Mouse (Mus musculus): ENCODE results near the gene Stk38.
"Not testable (repeated sequence)": the region's sequence is repeated elsewhere in the genome, so short reads cannot be mapped to it uniquely, and the experiment has no call there.

The Stk38 gene

DNA sequence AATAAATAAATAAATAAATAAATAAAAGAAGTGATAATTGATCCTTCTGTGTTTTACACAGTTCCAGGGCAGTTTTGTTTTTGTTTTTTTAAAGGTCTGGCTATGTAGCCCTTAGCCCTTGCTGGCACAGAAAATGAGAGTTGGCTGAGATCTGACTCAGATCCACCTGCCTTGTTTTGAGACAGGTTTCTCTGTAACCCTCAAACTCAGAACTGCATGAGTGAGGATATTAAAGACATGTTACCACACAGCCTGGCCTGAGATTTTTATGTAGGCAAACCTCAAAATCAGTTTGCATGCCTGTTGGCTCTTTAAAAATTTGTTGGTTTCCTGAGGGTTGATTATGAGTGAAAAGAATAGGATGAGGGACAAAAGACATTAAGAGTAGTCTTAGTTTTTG, 27.7 kb upstream of the Stk38 start:
- DNase-seq (ENCODE audit: low spot score), result no peak

DNA sequence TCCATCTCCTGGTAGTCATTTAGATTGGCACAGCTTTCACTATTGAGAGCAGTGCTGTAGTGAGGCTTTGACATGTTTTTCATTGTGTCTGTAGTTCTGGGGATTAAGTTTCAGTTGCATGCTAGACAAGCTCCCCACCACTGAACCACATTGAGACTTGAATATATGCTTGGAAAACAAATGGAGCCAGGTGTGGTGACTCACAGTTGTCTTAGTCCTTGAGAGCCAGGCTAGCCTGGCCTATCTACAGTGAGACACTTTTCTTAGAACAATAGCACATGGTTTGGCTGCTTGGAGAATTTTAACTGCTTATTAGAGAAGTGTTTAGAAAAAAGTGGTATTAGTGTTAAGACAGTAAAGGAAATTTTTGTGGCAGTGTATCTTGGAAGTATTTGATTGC, 26.5 kb upstream of the Stk38 start:
- DNase-seq (ENCODE audit: low spot score), result peak; percentile 57

DNA sequence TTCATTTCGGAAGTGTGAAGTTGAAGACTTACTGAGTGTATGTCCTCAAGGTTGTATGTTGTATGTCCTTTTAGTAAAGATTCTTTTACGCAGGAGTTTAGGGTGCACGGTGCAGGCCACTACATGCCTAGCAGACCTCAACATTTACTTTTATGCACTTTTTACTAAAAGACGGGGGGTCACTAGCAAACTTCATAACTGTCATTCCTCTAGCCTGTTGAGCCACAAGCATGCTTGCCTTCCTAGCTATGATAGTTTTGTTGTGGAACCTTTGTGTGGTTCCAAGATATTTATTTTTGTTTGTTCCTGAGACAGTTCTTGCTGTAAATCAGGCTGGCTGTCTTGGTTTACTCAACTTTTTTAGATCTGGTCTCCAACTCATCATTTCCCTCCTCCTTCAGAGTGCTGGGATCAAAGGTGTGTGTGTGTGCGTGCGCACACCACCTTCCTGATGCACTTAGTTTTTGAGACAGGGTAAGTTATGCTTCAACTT, 25.8 kb upstream of the Stk38 start:
- DNase-seq (ENCODE audit: low spot score), result peak; percentile 34

DNA sequence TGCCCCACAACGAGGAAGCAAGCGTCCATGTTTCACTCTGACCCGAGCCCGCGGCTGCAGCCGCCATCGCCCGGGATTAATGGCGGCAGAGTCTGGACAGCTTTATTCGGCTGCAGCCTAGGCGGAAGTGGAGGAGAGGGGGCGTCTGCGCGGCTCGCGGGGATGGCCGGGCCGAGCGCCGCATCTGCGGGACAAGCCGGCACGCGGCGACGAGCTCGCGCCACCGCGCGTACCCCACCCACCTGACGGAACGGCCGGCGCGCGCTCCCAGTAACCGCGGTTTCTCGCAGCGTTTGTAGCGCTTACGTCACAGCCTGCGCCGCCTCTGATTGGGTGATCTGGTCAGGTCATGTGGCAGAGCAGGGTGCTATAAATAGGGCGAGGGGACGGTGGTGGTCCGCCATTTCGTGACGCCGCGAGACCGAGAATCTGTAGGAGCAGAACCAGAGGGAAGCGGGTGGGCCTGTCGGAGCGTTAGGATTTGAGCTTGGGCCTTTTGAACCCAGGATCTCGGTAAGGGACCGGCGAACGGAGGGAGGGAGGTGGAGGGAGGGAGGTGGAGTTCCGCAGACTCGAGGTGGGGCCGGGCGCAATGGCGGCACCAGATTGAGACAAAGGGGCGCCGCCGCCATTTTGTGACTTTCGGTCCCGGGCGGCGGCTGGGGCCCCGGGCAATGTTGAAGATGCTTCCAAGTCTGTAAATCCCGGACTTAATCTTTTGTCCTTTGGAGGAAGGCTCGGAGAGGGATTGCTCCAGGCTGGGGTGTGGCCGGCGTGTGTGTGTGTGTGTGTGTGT, 24.7 kb upstream of the Stk38 start, which contains the start of gene Srsf3:
TSS of gene Srsf3 (plus strand) at position 355 of the 796 bp plus-strand sequence.
- peak; percentile 99 for DNase-seq (ENCODE audit: low spot score)

DNA sequence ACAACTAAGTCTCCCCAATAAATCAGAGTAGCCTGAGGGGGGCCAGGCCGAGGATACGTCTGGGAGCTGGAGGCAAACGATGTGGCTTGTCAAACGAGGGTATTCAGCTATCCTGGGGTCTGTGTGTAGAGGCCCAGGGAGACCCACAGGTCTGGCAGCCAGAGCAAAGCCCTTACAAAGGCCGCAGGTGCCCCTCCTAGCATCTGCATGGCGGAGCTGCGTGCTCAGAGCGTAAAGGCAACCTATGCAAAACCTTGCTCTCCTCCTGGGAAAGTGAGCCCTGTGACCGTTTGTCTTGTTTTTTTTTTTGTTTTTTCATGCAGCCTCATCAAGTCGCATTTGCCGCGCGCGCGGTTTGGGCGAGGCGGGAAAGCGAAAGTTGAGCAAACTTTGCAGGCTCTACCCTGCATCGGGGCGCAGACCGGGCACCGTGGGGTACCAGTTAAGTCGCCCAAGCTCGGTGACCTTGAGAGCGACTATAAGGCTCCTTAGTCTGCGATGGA, 24.0 kb upstream of the Stk38 start:
- DNase-seq (ENCODE audit: low spot score), result peak; percentile 78

DNA sequence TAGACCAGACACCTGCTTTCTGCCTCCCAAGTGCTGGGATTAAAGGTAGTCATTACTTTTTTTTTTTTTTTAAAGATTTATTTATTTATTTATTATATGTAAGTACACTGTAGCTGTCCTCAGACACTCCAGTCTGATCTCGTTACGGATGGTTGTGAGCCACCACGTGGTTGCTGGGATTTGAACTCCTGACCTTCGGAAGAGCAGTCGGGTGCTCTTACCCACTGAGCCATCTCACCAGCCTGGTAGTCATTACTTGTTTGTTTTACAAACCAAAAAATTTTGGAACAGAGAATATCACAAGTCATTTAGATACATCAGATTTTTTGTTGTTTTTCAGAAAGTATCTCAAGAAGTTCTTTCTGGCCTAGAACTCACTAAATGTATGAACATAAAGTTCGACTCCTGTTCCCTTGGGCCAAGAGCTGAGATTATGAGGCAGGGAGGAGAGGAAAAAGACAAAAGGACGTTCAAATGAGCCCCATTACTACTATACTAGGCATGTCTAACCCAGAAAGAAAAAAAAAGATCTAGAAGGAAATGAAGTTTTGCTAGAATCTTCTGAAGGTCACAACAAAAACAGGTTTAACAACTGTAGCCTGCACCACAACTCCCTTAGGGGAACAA, 23.4 kb upstream of the Stk38 start:
- DNase-seq (ENCODE audit: low spot score), result not testable (repeated sequence)

DNA sequence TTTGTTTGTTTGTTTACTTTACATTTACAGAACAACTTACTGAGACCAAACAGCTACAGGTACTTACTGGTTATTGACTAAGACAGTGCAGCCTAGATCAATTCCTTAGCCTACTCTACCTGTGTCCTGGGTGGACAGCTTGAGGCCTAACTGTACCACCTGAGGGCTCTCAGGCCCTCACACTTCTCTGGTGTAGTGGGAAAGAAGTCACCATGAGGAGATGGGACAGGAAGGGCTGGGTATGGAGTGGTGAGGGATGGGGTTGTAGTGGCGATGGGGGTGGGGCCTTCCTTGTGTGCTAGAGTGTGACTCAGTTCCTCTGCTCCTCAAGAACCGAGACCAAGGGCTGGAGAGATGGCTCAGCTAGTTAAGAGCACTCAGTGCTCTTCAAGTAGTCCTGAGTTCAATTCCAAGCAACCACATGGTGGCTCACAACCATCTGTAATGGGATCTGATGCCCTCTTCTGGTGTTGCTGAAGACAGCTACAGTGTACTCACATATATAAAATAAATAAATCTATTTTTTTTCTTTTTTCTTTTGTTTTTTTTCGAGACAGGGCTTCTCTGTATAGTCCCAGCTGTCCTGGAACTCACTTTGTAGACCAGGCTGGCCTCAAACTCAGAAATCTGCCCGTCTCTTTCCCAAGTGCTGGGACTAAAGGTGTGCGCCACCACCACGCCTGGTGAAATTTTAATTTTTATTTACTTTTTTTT, 22.7 kb upstream of the Stk38 start:
- DNase-seq (ENCODE audit: low spot score), result no peak

DNA sequence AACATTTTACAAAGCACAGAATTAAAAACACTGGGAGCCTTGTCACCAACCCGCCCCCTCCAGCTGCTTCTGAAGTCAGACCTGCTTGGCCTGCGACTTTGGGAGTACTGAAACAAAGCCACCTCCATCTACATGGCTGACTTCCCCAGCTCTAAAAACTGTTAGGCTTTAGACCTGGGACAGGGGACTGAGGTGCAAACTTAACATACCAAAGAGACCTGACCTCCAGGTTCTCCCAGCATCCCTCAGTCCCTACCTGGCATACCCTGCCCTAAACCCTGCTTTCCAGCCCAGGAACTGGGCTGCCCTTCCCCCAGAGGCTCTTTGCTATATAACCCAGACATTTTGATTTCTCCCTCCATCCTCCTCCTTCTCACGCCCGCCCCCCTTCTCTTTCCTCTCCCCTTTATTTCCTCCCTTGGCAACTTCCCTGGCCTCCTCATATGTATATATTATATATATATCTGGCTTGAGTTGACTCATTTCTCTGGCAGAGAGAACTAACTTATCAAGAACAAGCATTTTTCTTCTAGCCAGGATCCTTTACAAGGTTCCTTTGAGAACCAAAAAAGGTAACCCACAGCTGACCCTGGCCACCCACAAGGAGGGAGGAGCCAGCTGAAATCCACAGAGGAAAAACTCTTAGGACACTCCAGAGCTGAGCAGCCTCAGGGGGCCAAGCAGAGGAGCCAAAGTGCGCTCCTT, 19.0 kb upstream of the Stk38 start:
- DNase-seq (ENCODE audit: low spot score), result no peak

DNA sequence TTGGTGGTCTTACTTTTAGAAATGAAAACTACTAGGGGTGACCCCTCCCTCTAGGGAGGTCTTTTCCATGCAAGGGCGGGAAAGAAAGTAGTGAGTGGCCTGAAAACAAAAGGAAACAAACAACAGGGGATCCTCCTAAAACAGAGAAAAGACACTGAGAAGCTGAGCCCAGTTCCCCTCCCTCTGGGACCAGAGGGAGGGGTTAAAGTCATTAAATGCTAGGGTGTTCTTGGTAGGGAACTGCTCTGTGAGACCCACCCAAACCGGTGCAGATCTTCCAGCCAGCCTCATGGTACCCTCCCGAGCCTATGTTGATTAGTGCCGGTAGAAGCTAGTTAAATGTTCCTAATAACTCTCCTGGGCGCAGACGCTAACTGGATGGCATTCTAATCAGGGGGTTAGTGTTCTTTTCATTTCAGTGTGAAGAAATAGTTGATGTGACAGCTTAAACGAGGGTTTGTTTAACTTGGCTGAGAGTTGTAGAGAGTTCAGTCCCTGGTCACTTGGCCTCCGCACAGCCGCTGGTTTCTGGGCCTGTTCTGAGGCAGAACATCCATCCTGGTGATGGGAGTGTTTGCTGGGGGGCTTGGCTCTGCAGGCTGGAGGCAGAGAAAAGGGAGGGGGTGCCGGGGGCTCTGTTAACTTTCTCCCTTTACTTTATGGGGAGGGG, 17.2 kb upstream of the Stk38 start:
- DNase-seq (ENCODE audit: low spot score), result no peak

DNA sequence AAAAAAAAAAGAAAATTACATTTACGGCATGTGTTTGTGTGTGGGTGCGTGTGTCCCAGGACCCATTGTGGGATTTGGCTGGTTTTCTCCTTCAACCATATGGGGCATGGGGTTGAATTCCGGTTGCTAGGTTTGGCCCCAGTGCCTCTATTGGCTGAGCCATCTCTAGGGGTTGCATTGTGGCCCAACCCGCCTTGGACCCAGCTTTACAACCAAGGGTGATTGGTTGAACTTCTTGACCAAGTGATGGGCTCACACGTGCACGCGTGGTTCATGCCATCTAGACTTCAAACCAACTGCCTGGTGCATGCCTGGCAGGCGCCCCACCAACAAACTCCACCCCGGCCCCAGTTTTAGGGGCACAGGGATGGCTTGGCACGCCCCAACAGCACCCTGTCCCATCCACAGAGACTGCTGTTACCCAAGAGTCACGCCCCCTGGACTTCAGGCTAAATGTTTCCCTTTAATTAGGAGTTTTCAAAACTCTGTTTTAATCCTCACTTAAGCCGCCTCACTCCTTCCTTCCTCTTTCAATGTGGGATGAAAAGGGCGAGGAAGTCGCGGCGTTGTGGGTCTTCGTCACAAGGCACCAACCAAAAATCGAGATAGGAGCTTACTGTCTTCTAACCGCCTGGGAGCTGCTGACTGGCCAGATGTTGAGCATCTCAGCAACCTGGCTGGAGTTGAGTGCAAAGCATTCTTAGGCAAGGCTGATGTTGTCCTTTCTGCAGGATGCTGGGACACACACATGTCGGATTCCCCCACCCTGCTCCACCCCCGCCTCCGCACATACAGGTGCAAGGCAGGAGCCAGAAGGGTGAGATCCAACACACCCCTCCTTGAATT, 16.5 kb upstream of the Stk38 start:
- DNase-seq (ENCODE audit: low spot score), result no peak

DNA sequence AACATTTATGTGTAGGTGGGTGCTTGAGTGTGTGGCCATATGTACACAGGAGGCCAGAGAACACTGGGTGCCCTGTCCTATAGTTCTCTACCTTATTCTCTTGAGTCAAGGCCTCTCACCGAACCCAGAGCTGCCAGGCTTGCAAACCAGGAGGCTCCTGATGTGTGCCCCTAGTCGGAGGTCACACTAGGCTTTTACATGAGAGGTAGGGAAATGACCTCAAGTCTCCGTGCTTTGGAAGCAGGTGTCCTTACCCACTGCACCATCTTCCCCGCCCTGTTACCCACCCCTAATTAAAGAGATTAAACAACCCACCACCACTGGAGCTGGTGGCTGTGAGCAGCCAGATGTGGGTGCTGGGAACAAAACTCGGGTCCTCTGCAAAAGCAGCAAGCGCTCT, 15.6 kb upstream of the Stk38 start:
- no peak for DNase-seq (ENCODE audit: low spot score)

DNA sequence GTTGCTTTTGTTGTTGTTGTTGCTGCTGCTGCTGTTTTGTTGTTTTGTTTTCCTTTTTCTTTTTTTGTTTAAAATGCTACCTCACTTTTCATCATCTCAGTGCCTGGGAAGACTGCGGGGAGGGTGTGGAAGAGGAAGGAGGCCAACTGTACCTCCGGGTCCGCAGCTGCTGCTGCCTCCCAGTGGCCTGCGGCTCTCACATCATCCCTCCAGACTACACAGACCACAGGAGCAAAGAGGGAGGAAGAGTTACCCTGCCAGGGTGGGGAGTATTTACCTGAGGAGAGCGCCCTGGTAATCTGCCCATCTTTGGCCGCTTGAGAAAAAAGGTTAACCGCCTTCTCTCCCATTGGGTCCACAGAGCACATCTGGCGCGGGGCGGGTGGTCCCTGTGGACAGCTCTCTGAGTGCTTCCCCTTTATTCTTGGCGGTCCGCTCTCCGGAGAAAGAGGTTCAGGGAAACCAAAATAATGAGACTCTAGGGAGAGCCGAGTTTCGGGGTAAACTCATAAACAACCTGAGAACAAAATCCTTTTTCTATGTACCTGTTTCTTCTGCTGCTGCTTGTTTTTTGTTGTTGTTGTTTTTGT, 14.5 kb upstream of the Stk38 start:
- no peak for DNase-seq (ENCODE audit: low spot score)

DNA sequence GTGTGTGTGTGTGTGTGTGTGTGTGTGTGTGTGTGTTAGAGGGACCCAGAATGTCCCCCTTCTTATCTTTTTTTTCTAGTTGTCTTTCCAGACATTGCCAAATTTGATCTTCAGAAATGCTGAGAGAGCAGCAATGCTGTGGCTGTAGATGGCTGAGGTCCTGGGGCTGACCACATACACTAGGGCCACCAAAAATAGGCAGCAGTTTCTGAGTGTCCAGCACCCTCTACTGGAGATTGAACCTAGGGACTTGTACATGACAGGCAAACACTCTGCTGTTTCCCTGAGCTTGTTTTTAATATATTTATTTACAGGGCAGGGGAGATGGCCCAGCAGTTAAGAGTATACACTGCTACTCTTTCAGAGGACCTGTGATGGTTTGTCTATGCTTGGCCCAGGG, 12.6 kb upstream of the Stk38 start:
- DNase-seq (ENCODE audit: low spot score), result peak; percentile 74

DNA sequence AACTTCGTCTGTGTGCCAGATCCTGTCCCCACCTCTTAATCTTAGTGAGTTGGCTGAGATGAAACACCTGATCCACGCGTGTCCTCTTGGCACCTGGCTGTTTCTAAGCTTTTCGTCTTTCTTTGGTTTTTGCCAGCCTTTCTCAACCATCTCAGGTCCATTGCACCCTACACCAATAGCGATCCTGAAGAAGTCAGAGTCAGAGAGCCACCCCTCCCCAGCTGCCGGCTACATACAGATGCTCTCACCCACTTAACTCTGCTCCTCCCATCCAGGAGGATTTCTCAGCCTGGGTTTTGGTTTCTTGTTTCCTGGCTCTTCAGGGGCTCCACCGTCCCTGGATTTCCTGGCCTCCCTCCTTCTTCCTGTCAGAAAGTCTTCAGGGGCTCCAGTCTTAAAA, 11.6 kb upstream of the Stk38 start:
- DNase-seq (ENCODE audit: low spot score), result no peak

DNA sequence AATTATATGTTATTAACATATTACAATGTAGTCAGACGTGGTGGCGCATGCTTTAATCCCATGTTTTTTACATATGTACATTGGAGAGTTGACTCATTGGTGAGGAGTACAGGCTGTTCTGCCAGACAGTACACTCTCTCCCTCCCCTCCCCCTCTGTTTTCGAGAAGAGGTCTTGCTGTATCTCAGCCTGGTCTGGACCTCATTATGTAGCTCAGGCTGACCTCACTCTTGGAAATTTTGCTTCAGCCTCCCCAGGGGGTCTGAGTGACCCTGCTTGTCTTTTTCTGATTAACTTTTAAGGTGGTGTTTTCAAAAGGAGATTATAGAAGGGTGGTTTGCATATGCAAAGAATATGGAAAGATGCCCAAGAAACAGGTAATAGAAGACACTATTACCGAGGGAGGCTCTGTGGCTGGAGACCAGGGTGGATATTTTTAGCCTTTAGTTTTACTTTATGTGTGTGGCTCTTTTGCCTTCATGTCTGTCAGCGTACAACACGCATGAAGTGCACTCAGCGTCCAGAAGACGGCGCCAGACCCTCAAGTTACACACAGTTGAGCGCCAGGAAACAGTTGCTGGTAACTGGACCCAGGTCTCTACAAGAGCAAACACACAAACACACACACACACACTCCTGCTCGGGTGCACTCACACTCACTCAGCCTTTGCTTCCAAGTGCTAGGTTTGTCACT, 10.6 kb upstream of the Stk38 start:
- DNase-seq (ENCODE audit: low spot score), result peak; percentile 50

DNA sequence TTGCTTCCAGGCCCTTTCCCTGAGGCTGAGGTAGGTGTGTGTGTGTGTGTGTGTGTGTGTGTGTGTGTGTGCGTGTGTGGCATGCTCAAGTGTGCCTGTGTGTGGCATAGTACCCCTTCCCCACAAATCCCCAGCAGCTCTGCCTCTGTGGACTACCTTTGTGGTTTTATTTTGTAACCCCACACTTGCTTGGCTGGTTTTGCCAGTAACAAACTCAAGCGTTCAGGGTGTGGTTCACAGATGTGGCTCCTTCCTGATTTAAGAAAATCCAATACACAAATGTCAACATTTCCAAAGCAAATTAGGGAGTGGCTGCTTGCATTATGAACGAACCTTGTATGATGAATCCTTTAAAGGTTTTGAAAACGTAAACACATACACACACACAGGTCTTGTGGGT, 8.9 kb upstream of the Stk38 start:
- DNase-seq (ENCODE audit: low spot score), result no peak

DNA sequence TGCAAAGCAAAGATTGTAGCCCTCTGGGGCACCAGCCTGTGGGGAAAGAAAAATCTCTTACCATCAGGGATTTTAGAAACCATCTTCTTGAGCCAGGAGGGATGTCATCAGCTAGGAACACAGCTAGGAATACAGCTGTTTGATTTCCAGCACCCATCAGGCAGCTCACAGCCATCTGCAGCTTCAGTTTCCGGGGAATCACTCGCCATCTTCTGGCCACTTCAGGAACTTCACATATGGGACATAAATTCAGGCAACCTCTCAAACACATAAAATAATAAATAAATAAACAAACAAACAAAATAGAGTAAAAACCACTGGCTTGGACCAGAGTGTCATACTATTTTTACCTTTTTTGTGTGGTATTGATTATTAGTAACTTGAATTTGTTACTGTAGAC, 7.8 kb upstream of the Stk38 start:
- peak; percentile 59 for DNase-seq (ENCODE audit: low spot score)

DNA sequence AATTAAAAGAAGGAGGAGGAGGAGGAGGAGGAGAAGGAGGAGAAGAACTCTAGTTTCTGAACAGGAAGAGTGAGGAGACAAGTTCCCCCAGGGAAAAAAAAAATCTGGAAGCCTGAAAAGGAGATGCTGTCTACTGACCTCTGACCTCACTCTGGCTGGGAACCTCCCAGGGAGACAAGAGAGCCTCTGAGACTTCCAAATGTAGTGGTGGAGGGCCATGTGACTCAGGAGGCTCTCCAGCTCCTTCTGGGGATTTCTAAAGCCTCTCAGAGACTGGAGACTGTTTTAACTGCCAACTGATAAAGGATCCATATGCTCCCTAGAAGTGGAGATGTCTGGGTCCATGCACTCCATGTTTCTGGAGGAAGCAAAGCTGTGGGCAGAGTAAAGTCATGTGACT, 6.4 kb upstream of the Stk38 start:
- no peak for DNase-seq (ENCODE audit: low spot score)

DNA sequence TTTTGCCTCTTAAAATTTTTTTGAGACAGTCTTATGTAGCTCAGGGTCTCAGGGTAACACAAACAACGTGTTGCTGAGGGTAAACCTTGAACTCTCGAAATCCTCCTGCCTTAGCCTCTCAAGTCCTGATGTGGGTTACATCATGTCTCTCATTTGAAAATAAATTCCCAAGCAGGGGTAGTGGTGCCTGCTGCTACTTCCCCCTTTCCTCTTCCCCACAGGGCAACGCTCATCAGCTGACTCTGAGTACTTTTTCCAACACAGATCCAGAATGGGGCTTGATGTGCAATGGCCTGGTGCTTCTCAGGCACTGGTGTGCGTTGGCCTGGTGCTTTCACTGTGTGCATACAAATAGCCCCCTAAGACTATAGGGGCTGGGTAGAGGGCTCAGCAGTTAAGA, 1.4 kb upstream of the Stk38 start:
- no peak for DNase-seq (ENCODE audit: low spot score)

DNA sequence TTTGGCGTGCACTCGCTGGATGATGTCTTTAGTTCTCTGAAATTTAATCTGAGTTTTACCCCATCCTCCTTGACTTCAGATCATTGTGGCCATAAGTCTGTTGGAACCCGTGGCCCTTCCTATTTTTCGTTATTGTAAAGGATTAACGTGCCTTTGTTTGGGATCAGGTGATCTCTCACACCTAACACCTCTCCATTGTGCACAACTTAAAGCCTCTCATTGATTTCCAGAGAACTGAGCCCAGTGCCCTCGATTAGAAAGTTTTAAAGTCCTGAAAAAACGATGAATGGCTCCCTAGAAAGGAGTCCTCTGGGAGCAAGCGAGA, 493 bp upstream of the Stk38 start:
- DNase-seq (ENCODE audit: low spot score), result no peak
